Mouse (Mus musculus): Measurements from ENCODE around the gene Cd81. TPM values are rescaled to one million over a fixed set of nuclear protein-coding genes. Genes with fewer than 3 reads are reported as not detected.

Gene Cd81
- polyA plus RNA-seq (2016; fragmentation: Nextera tagmentation; extraction: Ambion mirVana): 214 and 228 TPM in 2 replicates

- H3K4me2 ChIP-seq (replicated peaks): peak within 1 kb of the TSS; percentile 92
- peak within 1 kb of the TSS; percentile 88 for H3K9ac ChIP-seq (replicated peaks)
- whole genome bisulfite sequencing: under 1% methylated on average over 37 of the region's 37 CpGs
- no peaks in the 10 kb centered on the region; the same call in 1 of the 2 replicates for H3K27me3 ChIP-seq
- peak within 1 kb of the TSS; percentile 72 for H3K27ac ChIP-seq (replicated peaks)
- H3K4me1 ChIP-seq: peaks cover 28% of the 10 kb centered on the region
- peak; percentile 91 for ATAC-seq (ENCODE audit: low FRiP score, low read depth)
- H3K36me3 ChIP-seq: peaks cover 12% of the 10 kb centered on the region; the same call in 1 of the 2 replicates
- peak within 1 kb of the TSS; percentile 86 for H3K4me3 ChIP-seq
- no peaks in the 10 kb centered on the region for H3K9me3 ChIP-seq
Measured at GRCm38 (mm10) chr7:143052626-143053007, at the start of gene Cd81. TSS of gene Cd81 (plus strand) at chr7:143052739.

- no peaks in the 10 kb centered on the region for H3K27me3 ChIP-seq
- no peaks in the 10 kb centered on the region for H3K36me3 ChIP-seq
- no peak within 1 kb of the TSS for H3K27ac ChIP-seq (replicated peaks)
- WGBS: 77% methylated on average over 4 of the region's 4 CpGs
- no peak within 1 kb of the TSS for H3K9ac ChIP-seq (replicated peaks)
- peaks cover 9% of the 10 kb centered on the region; the same call in 1 of the 2 replicates for H3K4me1 ChIP-seq
- H3K4me3 ChIP-seq: no peak within 1 kb of the TSS
- H3K4me2 ChIP-seq (replicated peaks): no peak within 1 kb of the TSS
- H3K9me3 ChIP-seq: no peaks in the 10 kb centered on the region
- no peak for ATAC-seq (ENCODE audit: low FRiP score, low read depth)
Measured at GRCm38 (mm10) chr7:143004727-143005343, 47.7 kb upstream of the Cd81 start, which contains the start of gene Tspan32. TSS of gene Tspan32 (plus strand) at chr7:143005046.

DNA sequence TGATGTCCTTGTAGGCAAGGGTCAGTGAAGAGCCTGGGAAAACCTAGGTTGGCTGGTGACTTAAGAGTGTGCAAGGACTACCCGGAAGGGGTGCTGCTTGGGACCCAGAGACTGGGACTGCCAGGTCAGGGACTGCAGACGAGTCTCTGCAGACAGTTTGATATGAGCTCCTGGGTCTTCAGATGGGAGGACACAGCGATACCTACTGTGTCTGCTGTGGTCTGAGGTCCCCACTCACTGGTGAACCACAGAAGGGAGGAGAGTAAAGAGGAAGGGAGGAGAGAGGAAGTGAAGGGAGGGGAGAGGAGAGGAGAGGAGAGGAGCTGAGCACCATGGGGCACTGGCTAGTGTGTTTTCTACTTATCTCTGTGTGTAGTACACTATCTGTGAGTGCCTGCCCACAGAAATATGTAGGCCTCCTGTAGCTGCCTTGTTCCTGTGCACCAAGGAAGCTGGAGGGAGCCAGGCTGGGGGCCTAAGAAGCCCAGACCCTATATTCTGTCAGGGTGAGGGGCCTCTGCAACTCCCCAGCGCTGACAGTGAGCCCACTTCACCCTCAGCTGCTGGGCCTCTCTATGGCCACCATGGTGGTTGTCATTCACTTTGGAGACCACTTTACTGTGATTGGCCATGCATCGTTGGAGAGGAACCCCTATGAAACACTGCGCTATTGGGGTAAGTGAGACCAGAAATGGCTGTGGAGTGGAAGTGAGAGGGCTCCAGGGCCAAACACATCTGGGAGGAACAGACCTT, 47.0 kb upstream of the Cd81 start:
- Histone ChIP-seq H3K4me3 (no peak overlapping the region), H3K27ac (replicated peaks) (no peak overlapping the region), H3K36me3 (no peaks in the 10 kb centered on the region), H3K9ac (replicated peaks) (no peak overlapping the region), H3K9me3 (no peaks in the 10 kb centered on the region), H3K4me1 (peaks cover 9% of the 10 kb centered on the region; the same call in 1 of the 2 replicates), H3K27me3 (no peaks in the 10 kb centered on the region), H3K4me2 (replicated peaks) (no peak overlapping the region)
- WGBS: 92% methylated on average over 6 of the region's 6 CpGs
- no peak for ATAC-seq (ENCODE audit: low FRiP score, low read depth)

DNA sequence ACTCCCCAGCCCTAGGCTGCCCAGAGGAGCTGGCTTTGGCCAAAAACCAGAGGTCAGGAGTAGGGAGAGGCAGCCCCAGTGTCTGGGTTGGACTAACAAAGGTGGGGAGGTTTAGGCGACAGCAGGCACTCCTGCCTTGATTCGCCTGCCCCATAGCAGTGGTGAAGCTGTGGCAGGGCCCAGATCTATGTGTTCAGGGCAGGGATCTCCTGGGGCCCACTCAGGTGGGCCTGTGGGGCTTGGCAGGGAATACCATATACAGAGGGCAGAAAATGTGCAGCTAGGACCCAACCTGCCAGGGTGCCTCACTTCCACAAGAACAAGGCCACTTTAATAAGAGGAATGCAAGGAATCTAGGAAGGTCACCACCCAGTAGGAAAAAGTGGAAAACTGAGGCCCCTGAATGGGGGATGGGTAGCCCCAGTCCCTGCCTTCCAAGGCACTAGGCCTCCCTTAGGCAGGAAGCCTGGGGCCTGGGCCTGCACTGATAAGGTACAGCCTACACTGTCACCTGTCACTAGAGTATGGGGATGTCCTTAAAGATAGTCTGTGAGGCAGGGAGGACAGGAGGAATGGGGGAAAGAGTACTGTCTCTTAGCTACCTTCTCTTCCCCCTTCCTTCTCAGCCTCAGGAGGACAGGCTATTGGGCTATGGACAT, 46.3 kb upstream of the Cd81 start:
- Histone ChIP-seq H3K4me1 (peaks cover 9% of the 10 kb centered on the region; the same call in 1 of the 2 replicates), H3K4me3 (no peak overlapping the region), H3K27ac (replicated peaks) (no peak overlapping the region), H3K9ac (replicated peaks) (no peak overlapping the region), H3K36me3 (no peaks in the 10 kb centered on the region), H3K4me2 (replicated peaks) (no peak overlapping the region), H3K9me3 (no peaks in the 10 kb centered on the region), H3K27me3 (no peaks in the 10 kb centered on the region)
- ATAC-seq (ENCODE audit: low FRiP score, low read depth): no peak
- 76% methylated on average over 2 of the region's 2 CpGs for WGBS

- 89% methylated on average over 8 of the region's 8 CpGs for WGBS
- no peak overlapping the region for H3K9ac ChIP-seq (replicated peaks)
- no peaks in the 10 kb centered on the region for H3K36me3 ChIP-seq
- H3K4me1 ChIP-seq: peaks cover 9% of the 10 kb centered on the region; the same call in 1 of the 2 replicates
- no peak overlapping the region for H3K4me2 ChIP-seq (replicated peaks)
- H3K27ac ChIP-seq (replicated peaks): no peak overlapping the region
- no peak for ATAC-seq (ENCODE audit: low FRiP score, low read depth)
- no peaks in the 10 kb centered on the region for H3K9me3 ChIP-seq
- no peak overlapping the region for H3K4me3 ChIP-seq
- no peaks in the 10 kb centered on the region for H3K27me3 ChIP-seq
Measured at GRCm38 (mm10) chr7:143006756-143007598, 45.6 kb upstream of the Cd81 start.

DNA sequence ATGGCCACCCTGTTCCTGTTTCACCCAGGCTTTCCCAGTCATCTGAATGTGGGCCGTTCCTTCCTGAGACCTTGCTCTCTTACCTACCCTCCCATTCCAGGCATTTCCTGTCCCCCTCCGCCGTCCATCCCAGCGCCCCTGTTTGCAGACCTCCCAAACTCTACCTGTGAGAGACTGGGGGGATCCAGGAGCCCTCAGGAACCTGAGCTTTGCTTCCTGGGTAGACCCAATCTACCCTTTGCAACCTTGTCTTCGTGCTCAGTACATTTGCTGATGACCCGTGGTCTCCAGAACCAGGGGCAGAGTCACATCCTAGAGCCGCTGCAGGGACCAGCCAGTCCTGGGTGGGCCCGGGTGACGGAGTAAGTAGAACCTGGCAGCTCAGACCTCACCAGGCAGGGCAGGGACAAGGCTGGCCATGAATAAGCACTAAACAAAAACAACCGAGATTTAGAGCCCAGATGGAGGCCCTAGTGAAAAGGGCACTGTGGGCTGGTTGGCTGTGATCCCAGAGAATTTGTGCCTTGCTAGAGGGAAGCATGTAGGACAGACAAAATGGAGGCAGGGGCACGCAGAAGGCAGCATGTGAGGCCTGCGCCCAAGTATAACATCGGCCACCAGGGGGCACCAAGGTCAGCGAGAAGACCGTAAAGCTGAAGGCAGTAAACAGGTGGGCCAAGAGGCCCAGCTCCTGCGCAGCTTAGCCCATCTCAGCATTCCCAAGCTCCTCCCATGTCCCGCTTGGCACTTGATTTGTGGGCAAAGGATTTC, 44.8 kb upstream of the Cd81 start:
- Histone ChIP-seq H3K27ac (replicated peaks) (no peak overlapping the region), H3K4me3 (no peak overlapping the region), H3K9ac (replicated peaks) (no peak overlapping the region), H3K27me3 (no peaks in the 10 kb centered on the region), H3K9me3 (no peaks in the 10 kb centered on the region), H3K4me2 (replicated peaks) (no peak overlapping the region), H3K36me3 (no peaks in the 10 kb centered on the region), H3K4me1 (peaks cover 14% of the 10 kb centered on the region)
- ATAC-seq (ENCODE audit: low FRiP score, low read depth): peak; percentile 66
- 43% methylated on average over 17 of the region's 17 CpGs for WGBS

DNA sequence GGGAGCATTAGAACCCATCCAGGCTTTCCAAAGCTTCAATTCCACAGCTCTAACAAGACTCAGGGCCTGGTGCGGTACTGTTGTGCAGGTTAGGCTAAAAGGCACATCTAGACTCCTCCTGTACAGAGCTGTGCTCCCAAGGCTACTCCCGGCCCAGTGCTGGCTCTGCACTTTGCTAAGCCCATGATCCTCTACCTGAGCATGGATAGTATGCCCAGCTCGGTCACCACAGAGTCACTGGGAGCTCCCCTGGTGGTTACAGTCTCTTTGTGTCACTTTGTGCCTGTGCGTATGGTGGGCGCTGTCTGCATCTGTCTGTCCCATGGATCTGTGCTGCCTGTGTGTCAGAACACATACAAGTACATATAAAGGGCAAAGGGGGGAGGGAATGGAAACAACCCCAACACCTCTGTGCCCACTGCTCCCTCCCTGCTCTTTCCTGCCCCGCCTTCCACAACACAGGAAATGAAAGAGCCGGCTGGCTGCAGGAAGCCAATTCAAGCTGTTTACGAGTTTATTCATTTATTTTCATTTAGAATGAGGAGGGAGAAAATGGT, 44.1 kb upstream of the Cd81 start:
- Histone ChIP-seq H3K9me3 (no peaks in the 10 kb centered on the region), H3K36me3 (no peaks in the 10 kb centered on the region), H3K4me1 (peaks cover 14% of the 10 kb centered on the region), H3K4me2 (replicated peaks) (no peak overlapping the region), H3K27ac (replicated peaks) (no peak overlapping the region), H3K27me3 (no peaks in the 10 kb centered on the region), H3K9ac (replicated peaks) (no peak overlapping the region), H3K4me3 (no peak overlapping the region)
- WGBS: 75% methylated on average over 8 of the region's 8 CpGs
- ATAC-seq (ENCODE audit: low FRiP score, low read depth): peak; percentile 52; the same call in 1 of the 2 replicates

- 0 out of 2 replicates have a peak overlapping the region, but pooled peaks have one; percentile 6 for H3K27ac ChIP-seq (replicated peaks)
- H3K4me3 ChIP-seq: no peak overlapping the region
- H3K4me2 ChIP-seq (replicated peaks): no peak overlapping the region
- H3K9me3 ChIP-seq: no peaks in the 10 kb centered on the region
- 64% methylated on average over 3 of the region's 4 CpGs for WGBS
- no peaks in the 10 kb centered on the region for H3K36me3 ChIP-seq
- ATAC-seq (ENCODE audit: low FRiP score, low read depth): no peak
- no peaks in the 10 kb centered on the region for H3K27me3 ChIP-seq
- H3K4me1 ChIP-seq: peaks cover 14% of the 10 kb centered on the region
- H3K9ac ChIP-seq (replicated peaks): no peak overlapping the region
Measured at GRCm38 (mm10) chr7:143008996-143009665, 43.4 kb upstream of the Cd81 start.

DNA sequence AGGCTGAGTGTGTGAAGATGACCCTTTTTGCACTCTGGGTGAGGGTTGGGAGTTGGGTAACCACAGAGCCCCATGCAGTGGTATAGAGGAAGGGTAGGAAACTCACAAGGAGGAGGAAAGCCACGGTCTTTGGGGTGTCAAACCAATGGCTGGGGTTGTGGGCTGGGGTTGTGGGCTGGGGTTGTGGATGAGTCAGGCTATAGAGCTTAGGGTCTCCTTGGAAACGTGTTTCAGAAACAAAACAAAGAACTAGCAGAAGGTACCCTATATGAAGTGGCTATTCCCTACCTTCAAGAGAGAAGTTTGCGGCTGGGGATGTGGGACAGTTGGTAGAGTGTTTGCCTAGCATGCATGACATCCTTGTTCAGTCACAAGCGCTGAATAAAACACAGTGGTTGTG, 42.5 kb upstream of the Cd81 start:
- 82% methylated on average over 4 of the region's 4 CpGs for WGBS

GRCm38 (mm10) chr7:143011226-143011625, 41.3 kb upstream of the Cd81 start:
- ATAC-seq (ENCODE audit: low FRiP score, low read depth): no peak
- Histone ChIP-seq H3K9ac (replicated peaks) (no peak overlapping the region), H3K27ac (replicated peaks) (no peak overlapping the region), H3K9me3 (no peaks in the 10 kb centered on the region), H3K4me3 (no peak overlapping the region), H3K4me1 (peaks cover 19% of the 10 kb centered on the region), H3K4me2 (replicated peaks) (no peak overlapping the region), H3K36me3 (no peaks in the 10 kb centered on the region), H3K27me3 (no peaks in the 10 kb centered on the region)
- WGBS: 92% methylated on average over 1 of the region's 1 CpGs

More for the DNA sequence above, 42.5 kb upstream of the Cd81 start:
- no peaks in the 10 kb centered on the region for H3K27me3 ChIP-seq
- H3K4me2 ChIP-seq (replicated peaks): no peak overlapping the region
- no peak for ATAC-seq (ENCODE audit: low FRiP score, low read depth)
- no peaks in the 10 kb centered on the region for H3K36me3 ChIP-seq
- H3K9ac ChIP-seq (replicated peaks): no peak overlapping the region
- no peak overlapping the region for H3K4me3 ChIP-seq
- no peak overlapping the region for H3K27ac ChIP-seq (replicated peaks)
- H3K9me3 ChIP-seq: no peaks in the 10 kb centered on the region
- H3K4me1 ChIP-seq: peaks cover 14% of the 10 kb centered on the region

All from midbrain, embryonic 12.5 days (tissue).